Mouse (Mus musculus) G1E (cell line): ENCODE results near the gene Rmdn3.

Experiments used
- CTCF ChIP-seq: IDR thresholded peaks from 2 replicates; pipeline ENCODE4 v1.5.1; 2012; ENCODE audit warnings: low read depth, low read length, inconsistent platforms, mixed read lengths
- GATA1 ChIP-seq: IDR thresholded peaks from 2 replicates; pipeline ENCODE4 v1.6.1; 2012; ENCODE audit warnings: borderline replicate concordance, low read length, inconsistent platforms, mixed read lengths
- GATA2 ChIP-seq: IDR thresholded peaks from 2 replicates; pipeline ENCODE4 v1.6.1; 2012; ENCODE audit warnings: low read depth, low read length, inconsistent platforms, borderline replicate concordance
- POLR2AphosphoS5 ChIP-seq: IDR thresholded peaks from 2 replicates; pipeline ENCODE4 v1.6.1; 2012; ENCODE audit warnings: low read depth, low read length, inconsistent platforms; ENCODE audit not compliant: insufficient replicate concordance
- TAL1 ChIP-seq: conservative IDR thresholded peaks from 2 replicates; pipeline ENCODE4 v1.6.1; 2012; ENCODE audit warnings: low read depth, low read length, inconsistent platforms, mixed read lengths

GRCm38 (mm10) chr2:119175614-119176013 lies 18.8 kb upstream of the Rmdn3 start:
- no peak for TF ChIP-seq CTCF
- no peak for TF ChIP-seq GATA1
- TF ChIP-seq TAL1: no peak
- TF ChIP-seq POLR2AphosphoS5: no peak
- TF ChIP-seq GATA2: no peak
